Mouse (Mus musculus) gastrocnemius, adult 8-10 months (tissue): ENCODE data around the gene Palld. TPM values are rescaled to one million over a fixed set of nuclear protein-coding genes. Genes with fewer than 3 reads are reported as not detected.

Source experiments
- DNase-seq, 2 experiments: peaks; one replicate each; pipeline ENCODE4 v3.0.0; 2022; ENCODE audit warnings: low spot score in 2 of 2
- total RNA-seq, 4 experiments: library from RNA; stranded (reverse); gene quantifications; 2 replicates each; pipeline ENCODE4 v1.2.4; 2022

The Palld gene
- total RNA-seq = 10 to 100 TPM; 45.3 to 55.5 (median 50.2) TPM

GRCm38 (mm10) chr8:61902521-61902920 is at the start of gene Palld:
TSS of gene Palld (minus strand) at chr8:61902690.
- DNase-seq = no peak

GRCm38 (mm10) chr8:61937576-61937975 is 35.1 kb upstream of the Palld start:
- no peak for DNase-seq

GRCm38 (mm10) chr8:61933243-61933642 is 30.8 kb upstream of the Palld start:
- no peak for DNase-seq

GRCm38 (mm10) chr8:61927777-61928494 is 25.4 kb upstream of the Palld start, which contains the start of gene Ddx60:
TSS of gene Ddx60 (plus strand) at chr8:61928087.
- peak; percentile 53 to 61 for DNase-seq

GRCm38 (mm10) chr8:61924518-61924917 is 22.0 kb upstream of the Palld start:
- DNase-seq = no peak

GRCm38 (mm10) chr8:61921454-61922054 is 19.1 kb upstream of the Palld start:
- DNase-seq = no peak

GRCm38 (mm10) chr8:61920389-61920788 is 17.9 kb upstream of the Palld start:
- no peak for DNase-seq

- DNase-seq = no peak
These were observed 16.8 kb upstream of the Palld start for GRCm38 (mm10) chr8:61919145-61919788.

GRCm38 (mm10) chr8:61917287-61917686 is 14.8 kb upstream of the Palld start:
- no peak for DNase-seq

- DNase-seq = no peak
These were observed 11.5 kb upstream of the Palld start for GRCm38 (mm10) chr8:61913957-61914356.

GRCm38 (mm10) chr8:61912817-61913216 is 10.3 kb upstream of the Palld start:
- DNase-seq = no peak

GRCm38 (mm10) chr8:61909313-61909712 is 6.8 kb upstream of the Palld start:
- DNase-seq = no peak

GRCm38 (mm10) chr8:61908303-61909215 is 6.1 kb upstream of the Palld start:
- DNase-seq = peak; percentile 71 to 81

- DNase-seq = no peak
These were observed 1.3 kb downstream of the Palld start for GRCm38 (mm10) chr8:61901028-61901717.

GRCm38 (mm10) chr8:61897402-61897801 is 5.1 kb downstream of the Palld start:
- DNase-seq = no peak

- no peak for DNase-seq
These were observed 5.7 kb downstream of the Palld start for GRCm38 (mm10) chr8:61896742-61897141.

- DNase-seq = no peak
These were observed 8.4 kb downstream of the Palld start for GRCm38 (mm10) chr8:61894062-61894461.

- no peak for DNase-seq
These were observed 24.9 kb downstream of the Palld start for GRCm38 (mm10) chr8:61877607-61878006.

- DNase-seq = no peak
These were observed 27.2 kb downstream of the Palld start for GRCm38 (mm10) chr8:61875290-61875689.

- DNase-seq = no peak
These were observed 28.5 kb downstream of the Palld start for GRCm38 (mm10) chr8:61873994-61874393.

GRCm38 (mm10) chr8:61868481-61868880 is 34.0 kb downstream of the Palld start:
- DNase-seq = no peak
